Mouse (Mus musculus): Measurements from ENCODE around the gene Rag1. TPM values are rescaled to one million over a fixed set of nuclear protein-coding genes. Genes with fewer than 3 reads are reported as not detected.

The Rag1 gene
- polyA plus RNA-seq, 1 experiment = 350 TPM

- H3K36me3 ChIP-seq (ENCODE audit: control insufficient read depth, insufficient read depth, low read length) = peaks cover 58% of the 10 kb centered on the region
- peak overlapping the region; percentile 60 for H3K27ac ChIP-seq (ENCODE audit: control insufficient read depth, insufficient read depth, low read length)
- H3K27me3 ChIP-seq (ENCODE audit: control insufficient read depth, insufficient read depth, low read length) = no peaks in the 10 kb centered on the region
- peak overlapping the region; percentile 52 for H3K4me3 ChIP-seq (ENCODE audit: control insufficient read depth, insufficient read depth, low read length)
- DNase-seq = peak; percentile 56
- WGBS = 89% methylated on average over 1 of the region's 1 CpGs
- H3K4me1 ChIP-seq (replicated peaks; ENCODE audit: control insufficient read depth, insufficient read depth, low read length) = peaks cover 34% of the 10 kb centered on the region
- TF ChIP-seq CTCF (IDR thresholded peaks at IDR 0.05; ENCODE audit: borderline replicate concordance, control insufficient read depth, extremely low read depth, insufficient read depth, low read length, poor library complexity) = no peak
- no peak for TF ChIP-seq POLR2A (IDR thresholded peaks at IDR 0.05; ENCODE audit: control insufficient read depth, extremely low read depth, insufficient read depth, low read length, poor library complexity)
These were observed 3.5 kb downstream of the Rag1 start for GRCm38 (mm10) chr2:101645841-101646240.

GRCm38 (mm10) chr2:101639840-101640350 is 9.4 kb downstream of the Rag1 start:
- no peak for DNase-seq
- Histone ChIP-seq H3K27ac (ENCODE audit: control insufficient read depth, insufficient read depth, low read length) (no peak overlapping the region), H3K4me3 (ENCODE audit: control insufficient read depth, insufficient read depth, low read length) (no peak overlapping the region), H3K27me3 (ENCODE audit: control insufficient read depth, insufficient read depth, low read length) (no peaks in the 10 kb centered on the region), H3K36me3 (ENCODE audit: control insufficient read depth, insufficient read depth, low read length) (peaks cover 69% of the 10 kb centered on the region), H3K4me1 (replicated peaks; ENCODE audit: control insufficient read depth, insufficient read depth, low read length) (peaks cover 41% of the 10 kb centered on the region)
- no peak for TF ChIP-seq POLR2A (IDR thresholded peaks at IDR 0.05; ENCODE audit: control insufficient read depth, extremely low read depth, insufficient read depth, low read length, poor library complexity)
- TF ChIP-seq CTCF (IDR thresholded peaks at IDR 0.05; ENCODE audit: borderline replicate concordance, control insufficient read depth, extremely low read depth, insufficient read depth, low read length, poor library complexity) = no peak
- WGBS = 92% methylated on average over 3 of the region's 3 CpGs

- TF ChIP-seq CTCF (IDR thresholded peaks at IDR 0.05; ENCODE audit: borderline replicate concordance, control insufficient read depth, extremely low read depth, insufficient read depth, low read length, poor library complexity) (no peak), POLR2A (IDR thresholded peaks at IDR 0.05; ENCODE audit: control insufficient read depth, extremely low read depth, insufficient read depth, low read length, poor library complexity) (no peak)
- Histone ChIP-seq H3K4me1 (replicated peaks; ENCODE audit: control insufficient read depth, insufficient read depth, low read length) (peaks cover 37% of the 10 kb centered on the region), H3K27ac (ENCODE audit: control insufficient read depth, insufficient read depth, low read length) (no peak overlapping the region), H3K4me3 (ENCODE audit: control insufficient read depth, insufficient read depth, low read length) (no peak overlapping the region), H3K27me3 (ENCODE audit: control insufficient read depth, insufficient read depth, low read length) (no peaks in the 10 kb centered on the region), H3K36me3 (ENCODE audit: control insufficient read depth, insufficient read depth, low read length) (peaks cover 63% of the 10 kb centered on the region)
- 94% methylated on average over 7 of the region's 7 CpGs for WGBS
- no peak for DNase-seq
These were observed 10.1 kb downstream of the Rag1 start for GRCm38 (mm10) chr2:101638979-101639839.

- Histone ChIP-seq H3K4me3 (ENCODE audit: control insufficient read depth, insufficient read depth, low read length) (peak overlapping the region; percentile 52), H3K4me1 (replicated peaks; ENCODE audit: control insufficient read depth, insufficient read depth, low read length) (peaks cover 15% of the 10 kb centered on the region), H3K27ac (ENCODE audit: control insufficient read depth, insufficient read depth, low read length) (peak overlapping the region; percentile 52), H3K27me3 (ENCODE audit: control insufficient read depth, insufficient read depth, low read length) (no peaks in the 10 kb centered on the region), H3K36me3 (ENCODE audit: control insufficient read depth, insufficient read depth, low read length) (peaks cover 47% of the 10 kb centered on the region)
- TF ChIP-seq CTCF (IDR thresholded peaks at IDR 0.05; ENCODE audit: borderline replicate concordance, control insufficient read depth, extremely low read depth, insufficient read depth, low read length, poor library complexity) (no peak), POLR2A (IDR thresholded peaks at IDR 0.05; ENCODE audit: control insufficient read depth, extremely low read depth, insufficient read depth, low read length, poor library complexity) (no peak)
- WGBS = 43% methylated on average over 31 of the region's 31 CpGs
- peak; percentile 22 for DNase-seq
These were observed 20.7 kb downstream of the Rag1 start for GRCm38 (mm10) chr2:101628297-101629236.

GRCm38 (mm10) chr2:101627227-101627626 is 22.1 kb downstream of the Rag1 start:
- TF ChIP-seq POLR2A (IDR thresholded peaks at IDR 0.05; ENCODE audit: control insufficient read depth, extremely low read depth, insufficient read depth, low read length, poor library complexity) (no peak), CTCF (IDR thresholded peaks at IDR 0.05; ENCODE audit: borderline replicate concordance, control insufficient read depth, extremely low read depth, insufficient read depth, low read length, poor library complexity) (no peak)
- Histone ChIP-seq H3K27ac (ENCODE audit: control insufficient read depth, insufficient read depth, low read length) (peak overlapping the region; percentile 8; the same call in 1 of the 2 replicates), H3K27me3 (ENCODE audit: control insufficient read depth, insufficient read depth, low read length) (no peaks in the 10 kb centered on the region), H3K4me3 (ENCODE audit: control insufficient read depth, insufficient read depth, low read length) (no peak overlapping the region), H3K36me3 (ENCODE audit: control insufficient read depth, insufficient read depth, low read length) (peaks cover 41% of the 10 kb centered on the region), H3K4me1 (replicated peaks; ENCODE audit: control insufficient read depth, insufficient read depth, low read length) (peaks cover 17% of the 10 kb centered on the region)
- DNase-seq = no peak

GRCm38 (mm10) chr2:101624526-101624925 is 24.8 kb downstream of the Rag1 start, which contains the start of gene Rag2:
Gene Rag2, plus strand, starts transcription at chr2:101624718.
- Histone ChIP-seq H3K36me3 (ENCODE audit: control insufficient read depth, insufficient read depth, low read length) (peaks cover 18% of the 10 kb centered on the region), H3K4me1 (replicated peaks; ENCODE audit: control insufficient read depth, insufficient read depth, low read length) (peaks cover 17% of the 10 kb centered on the region), H3K27ac (ENCODE audit: control insufficient read depth, insufficient read depth, low read length) (peak within 1 kb of the TSS; percentile 99), H3K4me3 (ENCODE audit: control insufficient read depth, insufficient read depth, low read length) (peak within 1 kb of the TSS; percentile 82), H3K27me3 (ENCODE audit: control insufficient read depth, insufficient read depth, low read length) (no peaks in the 10 kb centered on the region)
- 4% methylated on average over 4 of the region's 4 CpGs for WGBS
- peak; percentile 83 for DNase-seq
- peak; percentile 46; the same call in 1 of the 2 replicates for TF ChIP-seq POLR2A (IDR thresholded peaks at IDR 0.05; ENCODE audit: control insufficient read depth, extremely low read depth, insufficient read depth, low read length, poor library complexity)
- no peak for TF ChIP-seq CTCF (IDR thresholded peaks at IDR 0.05; ENCODE audit: borderline replicate concordance, control insufficient read depth, extremely low read depth, insufficient read depth, low read length, poor library complexity)

All from thymus, adult 2 months (tissue).